In the genomic region with DNA sequence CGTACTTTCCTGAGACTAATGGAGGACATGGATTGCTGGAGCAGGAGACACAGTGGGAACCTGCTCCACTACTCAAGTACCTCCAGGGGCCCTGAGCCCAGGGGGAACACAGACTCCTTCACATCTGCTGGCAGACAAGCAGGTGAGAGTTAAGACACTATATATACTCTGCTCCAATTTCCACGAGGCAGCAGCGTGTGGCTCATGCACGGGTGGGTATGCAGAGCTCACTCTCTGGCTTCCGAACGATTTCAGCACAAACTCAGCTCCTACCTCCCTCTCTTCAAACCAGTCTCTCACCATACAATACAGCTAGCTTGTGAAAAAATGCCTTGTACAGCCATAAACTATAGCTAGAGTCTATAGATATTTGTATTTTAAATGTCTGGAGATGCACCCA, we compare ENCODE assay signal across 28 mouse cellular contexts. TPM values are rescaled to one million over a fixed set of nuclear protein-coding genes. Genes with fewer than 3 reads are reported as not detected.
DNase-seq lines count a peak whose midpoint lies in the region; ATAC-seq and TF ChIP-seq lines count a peak whose summit lies in the region.
"Had no signal": no experiment of that assay in that cellular context is flagged by ENCODE, and none has a peak within 500 bp of the region (broad histone marks: within the 10 kb centered on the region; RNA-seq: fewer than 3 reads in every experiment).

No protein-coding gene starts in this region.

- no peaks in the 10 kb centered on the region for H3K4me1 ChIP-seq in intestine, embryonic 14.5 days (replicated peaks; ENCODE audit: control insufficient read depth, insufficient read depth, low read length)
- H3K4me1 ChIP-seq in intestine, embryonic 16.5 days (ENCODE audit: control insufficient read depth, insufficient read depth, low read length) = no peaks in the 10 kb centered on the region
- H3K4me1 ChIP-seq in liver, embryonic 11.5 days (replicated peaks; ENCODE audit: control insufficient read depth, insufficient read depth, low read length) = no peaks in the 10 kb centered on the region
- H3K4me1 ChIP-seq in embryonic fibroblast, embryonic 13.5 days (ENCODE audit: control insufficient read depth, insufficient read depth, low read length) = peaks cover 9% of the 10 kb centered on the region
- H3K4me1 ChIP-seq in hindbrain, embryonic 12.5 days = no peaks in the 10 kb centered on the region
- H3K4me1 ChIP-seq: embryonic facial prominence, embryonic 12.5 days; forebrain, embryonic 10.5 days; heart, embryonic 12.5 days; hindbrain, embryonic 10.5 days; intestine, embryonic 15.5 days; lung, embryonic 15.5 days; midbrain, embryonic 10.5 days; midbrain, embryonic 15.5 days had no signal

- no peak for TF ChIP-seq POLR2A in embryonic fibroblast, embryonic 13.5 days (IDR thresholded peaks at IDR 0.05; ENCODE audit: low read depth, low read length)

- no peak overlapping the region for H3K27ac ChIP-seq in intestine, embryonic 14.5 days (ENCODE audit: low read depth)
- no peak overlapping the region for H3K27ac ChIP-seq in intestine, embryonic 16.5 days (ENCODE audit: low read length)
- no peak overlapping the region for H3K27ac ChIP-seq in liver, embryonic 11.5 days (ENCODE audit: low read depth, low read length)
- peak overlapping the region; percentile 56 for H3K27ac ChIP-seq in embryonic fibroblast, embryonic 13.5 days (ENCODE audit: insufficient read depth, low read length)
- no peak overlapping the region for H3K27ac ChIP-seq in hindbrain, embryonic 12.5 days
- H3K27ac ChIP-seq: embryonic facial prominence, embryonic 12.5 days; forebrain, embryonic 10.5 days; heart, adult 2 months; hindbrain, embryonic 10.5 days; intestine, embryonic 15.5 days; kidney, postnatal 0 days; lung, embryonic 15.5 days; midbrain, embryonic 10.5 days; midbrain, embryonic 15.5 days; stomach, postnatal 0 days had no signal

- no peaks in the 10 kb centered on the region for H3K27me3 ChIP-seq in intestine, embryonic 14.5 days (replicated peaks; ENCODE audit: control insufficient read depth, insufficient read depth, low read length)
- no peaks in the 10 kb centered on the region for H3K27me3 ChIP-seq in intestine, embryonic 16.5 days (replicated peaks; ENCODE audit: control insufficient read depth, insufficient read depth, low read length)
- no peaks in the 10 kb centered on the region for H3K27me3 ChIP-seq in liver, embryonic 11.5 days (replicated peaks; ENCODE audit: control insufficient read depth, insufficient read depth, low read length)
- H3K27me3 ChIP-seq in hindbrain, embryonic 12.5 days = no peaks in the 10 kb centered on the region
- H3K27me3 ChIP-seq: embryonic facial prominence, embryonic 12.5 days; heart, embryonic 12.5 days; intestine, embryonic 15.5 days; lung, embryonic 15.5 days; midbrain, embryonic 15.5 days had no signal

- H3K9ac ChIP-seq in intestine, embryonic 14.5 days (ENCODE audit: low read length) = no peak overlapping the region
- H3K9ac ChIP-seq in intestine, embryonic 16.5 days (ENCODE audit: low read depth, low read length) = no peak overlapping the region
- no peak overlapping the region for H3K9ac ChIP-seq in liver, embryonic 11.5 days (ENCODE audit: low read depth, low read length)
- H3K9ac ChIP-seq in hindbrain, embryonic 12.5 days = no peak overlapping the region
- H3K9ac ChIP-seq: embryonic facial prominence, embryonic 12.5 days; heart, embryonic 12.5 days; intestine, embryonic 15.5 days; lung, embryonic 15.5 days; midbrain, embryonic 15.5 days had no signal

- no peak for ATAC-seq in intestine, embryonic 14.5 days (replicated peaks; ENCODE audit: low FRiP score, low TSS enrichment, low read depth)
- ATAC-seq in intestine, embryonic 16.5 days = no peak
- ATAC-seq in liver, embryonic 11.5 days (replicated peaks; ENCODE audit: low FRiP score) = no peak
- no peak for ATAC-seq in hindbrain, embryonic 12.5 days (ENCODE audit: low FRiP score)
- ATAC-seq: forebrain, embryonic 16.5 days; hindbrain, embryonic 16.5 days; intestine, embryonic 15.5 days; midbrain, embryonic 15.5 days had no signal

- peaks cover 90% of the 10 kb centered on the region for H3K36me3 ChIP-seq in intestine, embryonic 14.5 days (ENCODE audit: control insufficient read depth, insufficient read depth, low read length)
- peaks cover 25% of the 10 kb centered on the region for H3K36me3 ChIP-seq in intestine, embryonic 16.5 days (ENCODE audit: control insufficient read depth, insufficient read depth, low read length)
- peaks cover 37% of the 10 kb centered on the region for H3K36me3 ChIP-seq in liver, embryonic 11.5 days (ENCODE audit: control insufficient read depth, insufficient read depth, low read length)
- H3K36me3 ChIP-seq in hindbrain, embryonic 12.5 days = peaks cover 90% of the 10 kb centered on the region

- no peak overlapping the region for H3K4me2 ChIP-seq in intestine, embryonic 14.5 days (ENCODE audit: low read length)
- no peak overlapping the region for H3K4me2 ChIP-seq in intestine, embryonic 16.5 days (ENCODE audit: low read depth, low read length)
- no peak overlapping the region for H3K4me2 ChIP-seq in liver, embryonic 11.5 days
- no peak overlapping the region for H3K4me2 ChIP-seq in hindbrain, embryonic 12.5 days (replicated peaks)
- H3K4me2 ChIP-seq: embryonic facial prominence, embryonic 12.5 days; heart, embryonic 12.5 days; intestine, embryonic 15.5 days; lung, embryonic 15.5 days; midbrain, embryonic 15.5 days had no signal

- WGBS in intestine, embryonic 14.5 days = 90% methylated on average over 6 of the region's 6 CpGs
- 87% methylated on average over 6 of the region's 6 CpGs for WGBS in intestine, embryonic 16.5 days
- 88% methylated on average over 6 of the region's 6 CpGs for WGBS in liver, embryonic 11.5 days
- 92% methylated on average over 6 of the region's 6 CpGs for WGBS in hindbrain, embryonic 12.5 days

- no peak overlapping the region for H3K4me3 ChIP-seq in intestine, embryonic 14.5 days (ENCODE audit: low read depth, low read length)
- no peak overlapping the region for H3K4me3 ChIP-seq in intestine, embryonic 16.5 days (ENCODE audit: low read length)
- H3K4me3 ChIP-seq in liver, embryonic 11.5 days (ENCODE audit: low read depth, low read length) = no peak overlapping the region
- H3K4me3 ChIP-seq in embryonic fibroblast, embryonic 13.5 days (ENCODE audit: insufficient read depth, low read length) = no peak overlapping the region
- no peak overlapping the region for H3K4me3 ChIP-seq in hindbrain, embryonic 12.5 days
- H3K4me3 ChIP-seq: embryonic facial prominence, embryonic 12.5 days; forebrain, embryonic 10.5 days; heart, adult 2 months; heart, embryonic 12.5 days; hindbrain, embryonic 10.5 days; intestine, embryonic 15.5 days; lung, embryonic 15.5 days; midbrain, embryonic 10.5 days; midbrain, embryonic 15.5 days had no signal

- peak; percentile 45 for DNase-seq in intestine, embryonic 14.5 days (ENCODE audit: low spot score)
- peak; percentile 6 for DNase-seq in liver, embryonic 11.5 days (ENCODE audit: low spot score)
- DNase-seq in liver = no peak
- peak; percentile 37 for DNase-seq in right cerebral cortex, postnatal 25 days
- DNase-seq: B cell, adult 2 months; cerebellum, adult 9-10 months; cerebellum, postnatal 36 days; embryo, embryonic 11 days; gastrocnemius, postnatal 36 days; kidney, postnatal 4 days; thymus, adult 2 months; thymus, postnatal 36 days had no signal

- TF ChIP-seq CTCF in embryonic fibroblast, embryonic 13.5 days (IDR thresholded peaks at IDR 0.05; ENCODE audit: borderline replicate concordance, insufficient read depth, low read length) = no peak

- no peaks in the 10 kb centered on the region for H3K9me3 ChIP-seq in intestine, embryonic 14.5 days (ENCODE audit: control insufficient read depth, low read length)
- no peaks in the 10 kb centered on the region for H3K9me3 ChIP-seq in intestine, embryonic 16.5 days (ENCODE audit: control insufficient read depth, low read length)
- H3K9me3 ChIP-seq in liver, embryonic 11.5 days (ENCODE audit: control insufficient read depth, low read length) = no peaks in the 10 kb centered on the region
- H3K9me3 ChIP-seq in hindbrain, embryonic 12.5 days (replicated peaks) = no peaks in the 10 kb centered on the region
- H3K9me3 ChIP-seq: embryonic facial prominence, embryonic 12.5 days; forebrain, embryonic 10.5 days; heart, embryonic 12.5 days; hindbrain, embryonic 10.5 days; intestine, embryonic 15.5 days; lung, embryonic 15.5 days; midbrain, embryonic 10.5 days; midbrain, embryonic 15.5 days had no signal

RNA-seq across cellular contexts. Expression of a gene that starts 28.5 kb away (rescaled TPM):
- 1.7 and 2.7 TPM in 2 replicates for polyA plus RNA-seq in intestine, embryonic 14.5 days (2014; fragmentation: Nextera tagmentation; extraction: Ambion mirVana)
- polyA plus RNA-seq in intestine, embryonic 16.5 days (2015; fragmentation: Nextera tagmentation; extraction: Ambion mirVana) = 3.6 and 3.7 TPM in 2 replicates
- 3.5 and 4.3 TPM in 2 replicates for polyA plus RNA-seq in liver, embryonic 11.5 days (2014; fragmentation: Nextera tagmentation; extraction: Ambion mirVana)
- polyA plus RNA-seq in embryonic fibroblast, embryonic 13.5 days (2011; ENCODE audit: insufficient read length, low read depth, missing spikeins) = 33.7 and 55.3 TPM in 2 replicates
- polyA plus RNA-seq in hindbrain, embryonic 12.5 days (2016; fragmentation: Nextera tagmentation; extraction: Ambion mirVana) = 2.4 and 3.3 TPM in 2 replicates
